Mouse (Mus musculus) left cerebral cortex, postnatal 4 days (tissue): Measurements from ENCODE around the gene Sec14l1. TPM values are rescaled to one million over a fixed set of nuclear protein-coding genes. Genes with fewer than 3 reads are reported as not detected.

Experiments used
- DNase-seq: peaks from one replicate; pipeline ENCODE4 v3.0.0-alpha.2; 2022
- intact Hi-C: fragments of 180-260 bp; cut with DNase I; formaldehyde crosslinking; loops from one replicate; pipeline ENCODE4 v1.15.1; 2025
- microRNA-seq: library from miRNA; unstranded; fragments of <30 nt; microRNA quantifications from one replicate; pipeline ENCODE4 v1.2.0, GENCODE M21; 2022
- total RNA-seq, 2 experiments: library from RNA; stranded (reverse); gene quantifications; 2 replicates each; pipeline ENCODE4 v1.2.3; 2021

Gene Sec14l1
- total RNA-seq, 2 experiments from 2014 or later, result 127 to 130 TPM

DNA sequence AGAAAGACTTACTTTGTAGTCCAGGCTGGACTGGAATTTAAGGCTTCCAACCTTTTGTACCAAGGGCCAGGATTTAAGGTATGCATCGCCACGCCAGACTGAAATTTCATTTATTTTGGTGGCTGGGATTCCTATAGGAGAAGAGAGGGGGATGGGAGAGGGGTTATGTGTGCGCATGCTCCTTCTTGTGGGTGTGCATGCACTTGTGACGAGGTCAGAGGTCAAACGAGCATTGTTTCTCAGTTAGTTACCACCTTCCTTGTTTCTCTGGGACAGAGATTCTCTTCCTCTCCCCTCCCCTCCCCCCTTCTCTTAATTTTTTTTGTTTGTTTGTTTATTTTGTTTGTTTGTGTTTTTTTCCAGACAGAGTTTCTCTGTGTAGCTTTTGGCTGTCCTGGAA lies 92.5 kb downstream of the Sec14l1 start:
- DNase-seq, result no peak

DNA sequence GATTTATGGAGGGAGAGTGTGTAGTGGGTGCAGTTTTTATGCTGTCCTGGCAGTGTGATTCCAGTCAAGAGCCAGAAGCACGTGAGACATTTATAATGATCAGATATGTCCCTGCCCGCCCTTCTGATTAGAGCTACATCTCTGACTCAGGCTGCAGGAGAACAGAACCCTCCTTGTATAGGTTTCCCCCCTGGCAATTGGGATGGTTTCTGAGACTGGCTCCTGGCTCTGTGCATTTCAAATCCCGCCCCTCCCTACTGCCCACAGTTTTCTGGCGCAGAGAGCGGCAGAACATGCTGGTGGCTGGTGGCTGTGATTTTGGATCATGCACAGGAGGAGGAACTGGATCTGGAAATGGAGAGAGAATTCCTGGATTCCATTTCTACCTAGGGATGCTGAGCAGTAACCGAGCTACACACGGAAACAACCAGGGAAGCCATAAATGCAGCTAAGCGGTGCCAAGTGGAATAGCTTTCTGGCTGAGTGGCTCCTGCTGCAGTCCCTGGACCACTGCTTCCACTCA lies 93.2 kb downstream of the Sec14l1 start:
- DNase-seq, result no peak
- intact Hi-C loops, result no loop called here

More for the DNA sequence above, 92.5 kb downstream of the Sec14l1 start:
- intact Hi-C loops, result no loop called here

Small RNAs within 50 kb of the gene (microRNA-seq; reads per million reads assigned to microRNA genes)
- not detected for gene Gm24323
- gene Mir6516, result 13.2 reads per million, percentile 30 among the genes with 10 or more reads in this experiment

Other genes with a start within 250 kb of the Sec14l1 start
- gene Mgat5b, start 196.3 kb upstream of the Sec14l1 start, total RNA-seq, result 100 to 1,000 TPM; 111 to 114 TPM
- gene Sept9, start 84.5 kb downstream of the Sec14l1 start, total RNA-seq, result 100 to 1,000 TPM in 1 of 2 experiments, 10 to 100 TPM in 1; 94.9 to 103 TPM